Mouse (Mus musculus) cerebellum, adult 9-10 months (tissue): ENCODE data around the gene Pdrg1.

Source experiments
- DNase-seq: peaks from one replicate; pipeline ENCODE4 v3.0.0; 2022

Pdrg1 gene

GRCm38 (mm10) chr2:153031126-153032082 lies 16.2 kb upstream of the Pdrg1 start, which contains the start of gene Xkr7:
Gene Xkr7, plus strand, starts transcription at chr2:153031852.
- DNase-seq, result peak; percentile 77

GRCm38 (mm10) chr2:153030422-153030821 lies 15.2 kb upstream of the Pdrg1 start:
- DNase-seq, result no peak

GRCm38 (mm10) chr2:153027501-153027900 lies 12.3 kb upstream of the Pdrg1 start:
- peak; percentile 75 for DNase-seq

DNA sequence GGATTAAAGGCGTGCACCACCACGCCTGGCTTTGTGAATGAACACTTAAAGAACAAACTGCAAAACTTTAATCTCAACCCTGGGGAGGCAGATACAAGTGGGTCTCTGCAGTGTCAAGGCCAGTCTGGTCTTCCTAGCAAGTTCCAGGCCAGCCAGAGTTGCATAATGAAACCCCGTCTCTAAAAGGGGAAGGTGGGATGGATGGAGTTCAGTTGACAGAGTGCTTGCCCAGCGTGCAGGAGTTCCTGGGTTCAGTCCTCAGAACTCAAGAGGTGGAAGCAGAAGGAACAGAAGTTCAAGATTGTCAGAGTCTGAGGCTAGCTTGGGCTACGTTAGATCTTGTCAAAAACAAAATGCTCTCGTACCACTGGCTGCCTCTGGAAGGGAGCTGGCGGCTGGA lies 10.8 kb upstream of the Pdrg1 start:
- no peak for DNase-seq

GRCm38 (mm10) chr2:153022855-153023254 lies 7.6 kb upstream of the Pdrg1 start:
- no peak for DNase-seq

GRCm38 (mm10) chr2:153021163-153021562 lies 5.9 kb upstream of the Pdrg1 start:
- peak; percentile 3 for DNase-seq

DNA sequence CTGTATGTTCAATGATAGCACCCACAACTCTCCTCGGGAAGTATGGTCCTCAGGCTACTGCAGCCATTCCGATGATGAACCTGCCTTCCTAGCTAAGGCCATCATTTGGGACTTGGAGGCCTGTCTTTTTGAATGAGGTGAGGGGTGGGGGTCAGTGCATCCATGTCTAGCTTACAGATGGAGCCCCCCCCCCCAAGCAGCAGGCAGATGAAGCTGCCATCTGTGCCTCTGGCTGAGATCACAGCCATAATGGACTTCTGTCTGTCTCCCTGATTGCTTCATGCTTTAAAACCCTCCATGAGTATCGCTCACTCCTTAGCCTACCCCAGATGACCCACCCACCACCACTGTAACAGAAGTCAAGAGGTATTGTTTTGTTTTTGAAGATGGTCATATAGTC lies 4.1 kb upstream of the Pdrg1 start:
- peak; percentile 10 for DNase-seq

DNA sequence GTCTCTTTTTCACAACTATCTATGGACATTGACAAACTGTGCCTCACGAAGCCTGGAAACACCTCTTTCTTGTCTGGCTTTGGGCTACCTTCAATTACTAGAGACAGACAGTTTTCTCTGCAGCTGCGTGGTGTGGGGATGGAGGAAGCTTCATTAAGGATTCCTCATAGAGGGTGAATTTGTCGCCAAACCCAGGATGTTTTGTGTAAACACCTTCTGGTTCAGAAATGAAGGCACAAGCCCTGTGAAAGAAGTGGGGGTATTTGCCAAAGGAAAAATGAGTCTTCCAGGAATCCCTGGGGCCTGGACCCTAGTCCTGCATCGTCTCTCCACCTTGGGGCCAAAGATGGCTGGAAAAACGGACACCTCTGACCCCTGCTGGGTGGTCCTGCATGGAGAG lies 1.6 kb upstream of the Pdrg1 start:
- peak; percentile 44 for DNase-seq

- DNase-seq, result peak; percentile 82
Observed at GRCm38 (mm10) chr2:153015804-153016203, 577 bp upstream of the Pdrg1 start.

GRCm38 (mm10) chr2:153013724-153014515 lies 1.3 kb downstream of the Pdrg1 start:
- peak; percentile 58 for DNase-seq

GRCm38 (mm10) chr2:153009192-153009973 lies 5.8 kb downstream of the Pdrg1 start:
- peak; percentile 71 for DNase-seq

DNA sequence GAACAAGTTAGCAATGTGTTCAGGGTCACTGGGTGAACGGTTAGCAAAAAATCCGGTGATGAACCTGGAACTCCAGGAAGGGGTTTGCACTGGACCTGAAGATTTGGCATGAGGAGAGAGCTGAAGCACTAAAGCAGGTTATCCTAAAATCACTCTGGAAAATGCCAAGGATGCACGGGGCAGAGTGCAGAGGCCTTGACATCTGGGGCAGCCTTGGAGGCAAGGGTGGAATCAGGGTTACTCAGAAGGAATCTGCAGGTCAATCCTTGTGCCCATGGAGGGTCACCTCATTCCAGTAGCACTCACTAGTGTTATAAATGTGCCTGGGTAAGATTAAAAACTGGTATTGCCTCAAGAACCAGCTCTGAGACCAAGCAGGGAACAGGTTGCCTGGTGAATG lies 9.2 kb downstream of the Pdrg1 start:
- no peak for DNase-seq

- DNase-seq, result no peak
Observed at GRCm38 (mm10) chr2:153003681-153004338, 11.4 kb downstream of the Pdrg1 start.

- DNase-seq, result no peak
Observed at GRCm38 (mm10) chr2:153002492-153003248, 12.6 kb downstream of the Pdrg1 start.

- DNase-seq, result no peak
Observed at GRCm38 (mm10) chr2:152997046-152997445, 18.2 kb downstream of the Pdrg1 start.

DNA sequence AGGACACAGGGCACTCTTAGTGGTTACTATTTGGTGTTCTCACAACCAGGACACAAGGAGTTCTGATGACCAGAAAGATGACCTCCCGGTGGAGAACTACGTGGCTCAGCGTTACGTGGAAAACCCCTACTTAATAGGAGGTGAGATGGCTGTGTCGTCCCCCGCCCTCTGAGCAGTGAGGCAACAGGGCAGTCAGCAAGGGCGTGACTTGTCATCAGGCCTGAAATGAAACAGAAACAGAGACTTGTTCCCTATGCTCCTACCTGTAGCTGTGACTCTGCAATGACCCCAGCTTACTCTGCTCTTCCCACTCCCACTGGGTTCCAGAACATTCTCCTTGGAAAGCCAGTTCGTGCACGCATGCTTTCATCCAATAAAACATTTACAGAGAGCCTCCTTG lies 23.7 kb downstream of the Pdrg1 start:
- DNase-seq, result no peak

GRCm38 (mm10) chr2:152985582-152985981 lies 29.6 kb downstream of the Pdrg1 start:
- no peak for DNase-seq

DNA sequence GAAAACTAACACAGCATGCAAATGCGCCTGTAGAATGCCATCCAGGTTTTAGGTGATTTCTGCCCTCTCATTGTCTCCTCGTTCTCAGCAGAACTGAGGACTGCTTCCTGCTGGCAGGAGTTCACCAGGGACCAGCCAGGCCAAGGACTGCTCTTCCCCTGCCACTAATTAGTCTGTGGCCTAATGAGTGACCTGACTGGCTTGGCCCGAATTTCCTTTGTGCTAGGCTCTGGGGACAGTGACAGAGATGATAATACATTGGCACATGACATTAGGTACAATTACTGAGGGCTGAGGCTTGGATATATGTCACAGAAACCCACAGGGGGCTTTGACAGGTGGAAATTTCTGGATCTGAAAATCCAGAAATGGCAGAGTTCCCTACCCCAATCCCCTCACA lies 38.2 kb downstream of the Pdrg1 start:
- no peak for DNase-seq

DNA sequence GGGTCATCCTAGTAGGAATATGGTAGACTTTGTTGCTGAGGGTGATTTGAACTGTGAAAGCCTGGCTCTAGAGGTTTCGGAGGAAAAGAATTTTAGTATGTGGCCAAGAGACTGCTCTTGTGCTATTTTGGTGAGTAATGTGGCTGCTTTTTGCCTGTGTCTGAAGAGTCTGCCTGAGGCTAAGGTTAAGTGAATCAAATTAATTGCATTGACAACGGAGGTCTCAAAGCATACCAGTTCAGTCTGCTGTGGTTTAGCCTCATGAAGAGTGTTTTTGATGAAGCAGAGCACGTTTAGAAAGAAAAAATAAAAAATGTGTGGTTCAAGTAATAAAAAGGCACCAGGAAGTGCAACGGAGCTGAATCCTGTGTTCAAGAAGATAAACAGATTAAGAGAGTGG lies 49.7 kb downstream of the Pdrg1 start:
- no peak for DNase-seq

DNA sequence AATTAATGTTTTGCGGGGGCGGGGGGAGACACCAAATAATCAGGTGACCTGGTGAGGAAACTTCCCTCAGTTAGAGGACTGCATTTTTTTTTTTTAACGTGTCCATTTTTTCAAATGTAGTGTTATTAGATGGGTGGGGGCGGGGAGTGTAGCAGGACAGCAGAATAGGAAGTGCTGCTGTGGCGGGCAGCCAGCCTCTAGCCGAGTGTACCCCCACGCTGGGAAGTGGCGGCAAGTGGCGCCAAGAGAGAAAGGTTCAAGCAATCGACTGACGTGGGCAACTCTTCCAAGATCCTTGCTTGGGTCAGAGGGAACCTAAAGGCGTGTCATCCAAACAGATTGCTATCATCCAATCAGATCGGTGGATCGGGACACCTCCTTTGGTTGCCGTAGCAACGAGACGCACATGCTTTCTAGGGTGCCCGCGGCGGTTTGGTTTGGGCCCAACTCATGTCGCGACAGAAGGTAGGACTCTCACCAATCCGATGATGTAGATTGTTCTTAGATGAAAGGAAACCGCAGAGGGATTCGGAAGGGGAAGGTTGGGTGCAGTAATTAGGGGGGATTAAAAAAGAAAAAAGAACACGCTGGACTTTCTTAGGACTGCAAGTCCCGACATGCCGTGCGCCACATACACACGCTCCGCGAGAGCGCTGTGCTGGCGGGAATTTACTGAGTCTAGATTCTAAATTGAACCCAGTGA lies 53.0 kb downstream of the Pdrg1 start, which contains the start of gene Ttll9:
TSS of gene Ttll9 (plus strand) at position 395 of the 703 bp plus-strand sequence.
- peak; percentile 86 for DNase-seq
